Mouse (Mus musculus) neural tube, embryonic 10.5 days (tissue): ENCODE data around the gene Vps35.

Experiments used
- DNase-seq: peaks from one replicate; pipeline ENCODE4 v3.0.0-alpha.2; 2017; ENCODE audit warnings: low spot score; ENCODE audit errors: extremely low spot score

Vps35 gene

DNA sequence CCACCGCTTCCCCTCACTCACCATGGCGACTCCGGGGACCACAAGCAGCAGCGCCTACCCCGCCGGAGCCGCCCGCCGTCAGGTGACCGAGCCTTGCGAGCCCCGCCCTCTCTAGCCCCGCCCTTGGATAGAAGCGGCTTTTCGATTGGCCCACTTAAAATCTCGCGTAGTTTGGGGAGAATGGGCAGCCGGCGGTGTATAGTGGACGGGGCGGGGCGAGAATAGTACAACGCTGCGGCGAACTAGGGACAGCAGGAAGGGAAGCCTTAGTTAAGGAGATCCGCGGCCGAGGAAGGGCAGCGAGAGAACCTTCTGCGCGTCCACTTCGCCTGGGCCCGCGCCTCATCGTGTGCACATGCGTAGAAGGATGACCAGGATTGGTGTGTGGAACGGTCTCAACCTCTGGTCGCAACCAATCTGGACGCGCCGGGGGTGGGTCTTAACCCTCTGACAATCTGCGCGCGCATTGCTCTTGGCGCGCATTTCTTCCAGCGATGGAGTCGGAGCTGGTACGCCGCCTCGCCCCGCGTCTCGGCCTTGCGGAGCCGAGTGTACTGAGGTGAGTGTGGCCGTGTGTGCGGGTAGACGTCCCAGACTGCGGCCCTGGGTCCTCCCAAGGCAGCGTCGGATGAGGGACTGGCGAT is at the start of gene Vps35, which contains the start of gene Orc6:
Vps35 (minus strand) TSS at position 369 of the 644 bp plus-strand sequence.
Orc6 (plus strand) TSS at position 199 of the 644 bp plus-strand sequence.
- DNase-seq = peak; percentile 94

DNA sequence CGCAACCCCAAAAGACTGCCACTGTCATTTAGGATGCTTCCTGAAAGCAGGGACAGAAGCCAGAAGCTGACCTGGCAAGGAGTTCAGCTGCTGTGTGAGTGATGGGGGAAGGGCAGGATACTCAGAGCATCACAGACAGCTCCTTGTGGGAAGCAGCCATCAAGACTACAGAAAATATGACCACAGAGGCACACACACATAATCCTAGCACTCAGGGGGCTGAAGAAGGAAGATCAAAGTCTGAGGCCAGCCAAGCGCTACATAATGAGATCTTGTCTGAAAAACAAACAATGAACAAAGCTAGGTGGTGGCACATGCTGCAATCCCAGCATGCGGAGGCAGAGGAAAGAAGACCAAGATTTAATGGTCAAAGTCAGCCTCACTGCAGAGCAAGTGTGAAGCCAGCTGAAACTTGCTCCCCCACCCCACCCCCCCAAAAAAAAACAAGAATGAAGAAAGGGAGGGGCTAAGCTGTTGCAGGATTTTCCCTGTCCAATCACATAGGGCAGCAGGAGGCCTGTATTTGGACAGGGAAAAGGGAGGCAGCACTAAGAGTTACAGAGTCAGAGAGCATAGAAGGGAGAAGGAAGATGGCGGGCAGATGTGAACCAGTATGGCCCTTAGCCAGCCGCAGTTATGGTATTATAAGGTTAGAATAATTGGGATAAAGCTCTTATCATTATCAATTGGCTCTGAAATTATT is 40.4 kb upstream of the Vps35 start:
- DNase-seq = peak; percentile 16

DNA sequence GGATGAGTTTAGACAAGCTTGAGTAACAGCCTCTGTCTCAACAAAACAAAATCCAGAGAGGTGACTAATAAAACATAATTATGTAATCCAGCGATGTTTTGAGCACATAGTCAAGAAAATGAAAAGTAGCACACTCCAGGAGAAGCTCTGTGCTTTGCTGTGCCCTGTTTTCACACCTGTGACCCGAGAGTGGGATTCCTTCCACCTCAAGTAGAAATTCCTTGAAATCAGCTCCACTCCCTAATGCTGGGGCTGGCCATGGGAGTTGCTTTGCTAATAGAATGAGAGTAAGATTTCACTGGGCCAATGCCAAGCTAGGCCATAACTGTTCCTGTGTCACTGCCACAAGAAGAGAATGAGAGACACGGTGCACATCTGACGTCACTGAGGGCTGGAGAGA is 38.1 kb upstream of the Vps35 start:
- no peak for DNase-seq

DNA sequence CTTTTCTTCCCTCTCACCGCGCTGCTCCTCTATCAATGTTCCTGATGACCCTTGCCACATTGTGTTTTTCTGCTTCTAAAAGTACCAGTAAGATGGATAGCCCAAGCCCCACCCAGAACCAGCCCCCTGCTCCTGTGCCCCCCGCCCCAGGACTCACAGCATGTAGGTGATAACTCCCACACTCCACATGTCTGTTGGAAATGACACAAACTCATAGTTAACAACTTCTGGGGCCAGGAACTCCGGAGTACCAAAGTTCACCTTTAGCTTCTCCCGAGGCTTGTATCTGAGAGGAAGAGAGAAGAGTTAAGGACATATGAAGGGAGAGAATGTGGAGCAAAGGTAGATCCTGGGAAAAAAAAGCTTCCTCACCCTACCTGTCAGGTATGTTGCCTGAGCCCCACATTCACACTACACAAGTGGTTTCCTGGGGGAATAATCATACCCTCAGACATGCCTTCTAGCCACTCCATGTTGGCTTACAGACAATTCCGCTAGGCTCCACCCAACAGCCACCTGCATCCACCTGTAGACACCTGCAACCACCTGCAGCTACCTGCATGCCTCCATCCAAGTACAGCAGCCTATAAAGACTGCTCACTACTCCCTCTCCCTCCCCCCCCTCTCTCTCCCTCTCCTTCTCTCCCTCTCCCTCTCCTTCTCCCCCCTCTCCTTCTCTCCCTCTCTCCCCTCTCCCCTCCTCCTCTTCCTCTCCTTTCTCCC is 36.8 kb upstream of the Vps35 start:
- DNase-seq = no peak

DNA sequence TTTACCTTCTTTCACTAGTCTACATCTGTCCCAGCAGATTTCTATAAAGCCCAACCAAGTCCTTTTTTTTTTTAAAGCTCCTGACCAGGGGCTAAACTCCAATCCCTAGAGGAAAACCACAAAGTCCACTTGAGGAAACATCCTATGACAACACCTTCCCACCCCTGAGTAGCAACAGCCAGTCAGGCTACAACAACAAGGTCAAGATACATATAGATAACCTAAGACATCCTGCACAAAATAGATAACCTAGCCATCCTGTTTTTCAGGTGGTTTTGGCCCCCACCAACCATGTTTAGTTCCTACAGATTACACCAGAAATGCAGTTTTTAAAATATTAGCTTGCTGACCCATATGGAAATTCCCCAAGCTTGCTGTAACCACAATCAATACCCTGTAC is 35.5 kb upstream of the Vps35 start:
- DNase-seq = no peak

DNA sequence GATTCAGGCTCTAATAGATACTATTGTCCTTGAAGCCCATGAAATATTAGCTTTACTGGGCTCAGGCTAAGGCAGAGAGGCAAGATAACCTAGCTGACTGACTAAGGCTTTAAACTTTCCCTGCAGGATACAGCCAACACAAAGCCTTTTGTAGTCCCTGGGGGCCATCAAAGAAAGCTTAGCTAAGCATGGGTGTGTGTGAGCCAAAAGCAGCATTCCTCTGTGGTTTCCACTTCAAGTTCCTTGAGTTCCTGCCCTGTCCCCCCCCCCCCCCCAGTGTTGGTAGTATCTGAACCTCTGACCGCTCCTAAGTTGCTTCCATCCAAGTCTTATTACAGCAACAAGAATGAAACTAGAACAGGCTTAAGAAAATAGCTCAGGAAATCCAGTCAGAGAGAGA is 29.9 kb upstream of the Vps35 start:
- no peak for DNase-seq

DNA sequence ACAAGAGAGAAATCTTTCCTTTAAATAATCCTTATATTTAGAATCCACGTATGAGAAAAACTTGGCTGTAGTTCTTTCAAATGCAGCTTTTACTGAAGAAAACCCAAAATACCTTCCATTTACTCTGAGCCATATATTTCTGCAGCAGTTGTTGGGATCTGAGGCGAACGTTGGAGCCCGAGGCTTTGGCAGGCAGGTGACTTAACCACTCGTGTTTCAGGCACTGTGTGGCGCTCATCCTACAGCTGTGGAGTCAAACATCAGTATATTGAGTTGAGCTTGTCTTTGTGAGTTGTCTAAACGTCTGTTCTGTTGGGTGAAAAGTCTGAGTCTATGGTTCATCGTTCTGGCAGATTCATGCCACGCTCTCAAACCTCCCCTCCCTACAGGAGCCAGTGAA is 27.4 kb upstream of the Vps35 start:
- DNase-seq = no peak

DNA sequence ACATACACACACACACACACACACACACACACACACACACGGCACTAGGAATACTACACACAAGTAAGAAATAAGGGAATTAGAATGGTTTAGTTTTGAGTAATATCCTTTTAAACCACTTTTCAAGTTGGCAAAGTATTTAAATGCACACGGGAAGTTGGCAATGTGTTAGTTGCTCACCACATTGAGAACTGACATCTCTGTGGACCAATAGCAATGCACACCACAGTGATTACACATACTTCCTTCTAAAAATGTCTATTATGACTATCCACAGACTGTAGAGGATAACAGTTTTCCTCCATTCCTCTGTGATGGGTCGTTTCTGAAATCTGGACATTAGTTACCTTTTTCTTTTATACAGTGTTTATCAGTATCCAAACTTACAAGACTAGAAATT is 23.5 kb upstream of the Vps35 start:
- no peak for DNase-seq

DNA sequence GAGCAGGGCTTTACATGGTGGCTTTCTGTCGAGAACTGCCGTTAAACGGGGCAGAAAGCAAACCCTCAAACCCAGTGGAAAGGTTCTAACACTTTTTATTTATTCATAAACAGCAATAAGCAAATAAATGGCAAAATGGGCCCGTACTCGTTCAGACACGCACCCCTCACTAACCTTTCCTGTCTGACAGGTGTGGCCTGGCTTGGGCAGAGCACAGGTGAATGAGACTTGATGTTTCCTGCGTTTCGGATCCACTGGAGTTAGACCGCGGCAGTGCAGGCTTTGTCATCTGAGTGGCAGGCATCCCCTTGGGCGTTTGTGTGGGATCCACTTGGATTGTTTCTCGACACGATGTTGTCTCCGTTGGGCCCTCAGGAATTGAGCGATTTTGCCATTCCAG is 22.4 kb upstream of the Vps35 start:
- DNase-seq = no peak

DNA sequence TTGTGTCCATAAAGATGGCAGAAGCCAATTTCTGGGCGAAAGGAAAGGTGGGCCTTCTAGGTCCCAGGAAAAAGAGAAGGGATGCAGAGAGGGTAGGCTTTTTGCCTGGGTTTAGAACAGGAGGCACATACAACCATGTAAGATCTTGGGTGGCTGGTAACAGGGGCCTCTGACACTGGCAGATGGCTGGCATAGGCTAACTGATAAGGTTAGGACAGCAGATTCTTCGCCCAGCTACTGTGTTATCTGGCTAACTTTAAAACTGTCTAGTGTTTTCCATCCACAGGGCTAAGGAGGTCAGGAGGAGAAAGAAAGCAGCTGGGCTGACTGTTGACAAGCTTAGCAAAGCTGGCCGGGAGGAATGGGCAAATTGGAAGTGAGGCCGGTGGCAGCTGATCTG is 18.9 kb upstream of the Vps35 start:
- no peak for DNase-seq

DNA sequence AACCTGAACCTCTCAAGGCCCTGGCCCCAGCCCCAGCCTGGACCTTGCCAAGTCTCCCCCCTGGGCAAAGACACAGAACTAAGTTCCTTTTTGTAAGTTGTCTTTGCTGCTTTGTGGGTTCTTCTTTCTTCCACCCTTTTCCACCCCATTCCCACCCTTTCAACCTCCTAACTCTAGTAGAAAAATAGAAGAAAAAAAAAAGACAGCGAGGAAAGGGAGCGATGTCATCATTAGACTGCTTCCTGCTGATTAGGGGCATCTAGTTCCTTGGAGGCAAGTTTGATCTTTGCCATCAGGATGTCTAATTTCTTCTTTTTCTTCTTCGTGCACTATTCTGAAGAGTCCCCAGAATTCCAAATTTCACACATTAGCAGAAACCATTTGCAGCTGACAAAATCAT is 13.4 kb upstream of the Vps35 start:
- no peak for DNase-seq

DNA sequence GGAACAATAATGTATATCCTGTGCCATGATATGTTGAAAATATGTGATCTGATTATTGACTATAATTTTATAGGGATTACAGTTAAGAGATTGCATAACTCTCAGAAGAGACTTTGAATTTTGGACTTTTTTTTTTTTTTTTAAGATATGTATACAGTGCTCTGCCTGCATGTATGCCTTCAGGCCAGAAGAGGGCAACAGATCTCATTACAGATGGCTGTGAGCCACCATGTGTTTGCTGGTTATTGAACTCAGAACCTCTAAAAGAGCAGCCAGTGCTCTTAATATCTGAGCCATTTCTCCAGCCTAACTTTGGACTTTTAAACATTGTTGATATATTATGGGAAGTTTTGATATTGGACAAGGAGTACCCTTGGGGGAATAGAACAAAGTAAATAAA is 12.1 kb upstream of the Vps35 start:
- DNase-seq = no peak

DNA sequence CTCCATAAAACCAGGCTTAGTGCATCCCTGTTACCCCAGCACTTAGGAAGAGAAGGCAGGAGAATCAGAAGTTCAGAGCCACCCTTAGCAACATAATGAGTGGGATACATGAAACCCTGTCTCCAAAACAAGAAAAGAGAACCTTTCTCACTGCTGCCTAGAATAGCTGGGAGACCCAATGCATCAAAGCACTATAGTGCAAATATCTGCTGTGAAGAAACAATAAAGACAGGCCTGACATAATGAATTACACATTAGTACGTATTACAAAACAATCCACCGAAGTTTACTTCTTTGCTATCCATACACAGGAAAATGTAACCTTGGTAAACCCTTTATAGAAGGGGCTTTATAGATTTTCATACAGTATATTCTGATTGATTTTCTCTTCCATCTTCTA is 9.0 kb upstream of the Vps35 start:
- DNase-seq = no peak

DNA sequence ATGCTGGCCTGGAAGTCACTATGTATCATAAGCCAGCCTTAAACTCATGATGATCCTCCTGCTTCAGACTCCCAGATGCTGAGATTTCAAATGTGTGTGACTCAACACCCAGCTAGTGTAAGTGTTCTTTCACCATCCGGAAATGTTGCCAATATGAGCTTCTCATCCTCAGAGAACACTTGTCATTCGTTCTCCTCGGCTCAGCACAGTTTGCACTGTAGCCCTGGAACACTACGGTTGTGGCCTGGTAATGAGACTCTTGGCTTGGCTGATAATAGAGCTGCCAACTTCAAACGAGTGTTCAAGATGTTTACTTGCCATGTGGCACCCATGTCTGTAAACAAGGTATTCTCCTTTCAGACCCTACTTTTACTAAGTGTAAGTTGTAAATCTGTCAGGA is 3.9 kb upstream of the Vps35 start:
- no peak for DNase-seq

DNA sequence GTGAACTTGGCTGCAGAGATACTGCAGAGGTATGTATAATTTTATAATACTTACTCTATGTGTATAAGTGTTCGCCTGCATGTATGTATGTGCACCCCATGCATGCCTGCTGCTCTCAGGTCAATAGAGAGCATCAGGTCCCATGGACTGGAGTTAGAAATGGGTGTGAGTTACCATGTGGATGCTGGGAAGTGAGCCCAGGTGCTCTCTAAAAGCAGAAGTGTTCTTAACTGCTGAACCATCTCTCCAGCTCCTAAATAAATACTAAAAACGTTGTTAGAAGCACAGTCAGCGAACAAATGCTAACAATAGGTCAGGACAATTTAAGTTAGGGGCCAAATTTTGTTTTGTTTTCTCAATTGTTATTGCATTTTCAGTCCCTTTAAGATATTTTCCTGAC is 3.3 kb upstream of the Vps35 start:
- no peak for DNase-seq

DNA sequence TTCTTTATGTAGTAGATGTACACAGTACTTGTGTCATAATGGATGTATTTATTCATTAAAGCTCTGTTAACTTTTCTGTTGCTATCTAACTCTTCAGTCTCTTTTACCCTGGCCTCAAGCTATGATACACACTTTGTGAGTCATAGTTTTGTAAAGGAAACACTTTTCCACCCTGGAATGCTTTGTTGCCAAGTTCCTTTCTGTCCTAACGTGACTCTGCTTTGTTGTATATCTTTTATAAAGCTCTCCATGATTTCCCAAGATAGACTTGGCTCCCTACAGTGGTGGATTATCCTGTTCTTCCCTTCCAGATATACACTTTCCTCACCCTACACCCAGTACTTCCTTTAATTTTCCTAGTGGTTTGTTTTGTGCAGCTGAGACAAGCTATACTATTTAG is 2.3 kb upstream of the Vps35 start:
- DNase-seq = no peak

DNA sequence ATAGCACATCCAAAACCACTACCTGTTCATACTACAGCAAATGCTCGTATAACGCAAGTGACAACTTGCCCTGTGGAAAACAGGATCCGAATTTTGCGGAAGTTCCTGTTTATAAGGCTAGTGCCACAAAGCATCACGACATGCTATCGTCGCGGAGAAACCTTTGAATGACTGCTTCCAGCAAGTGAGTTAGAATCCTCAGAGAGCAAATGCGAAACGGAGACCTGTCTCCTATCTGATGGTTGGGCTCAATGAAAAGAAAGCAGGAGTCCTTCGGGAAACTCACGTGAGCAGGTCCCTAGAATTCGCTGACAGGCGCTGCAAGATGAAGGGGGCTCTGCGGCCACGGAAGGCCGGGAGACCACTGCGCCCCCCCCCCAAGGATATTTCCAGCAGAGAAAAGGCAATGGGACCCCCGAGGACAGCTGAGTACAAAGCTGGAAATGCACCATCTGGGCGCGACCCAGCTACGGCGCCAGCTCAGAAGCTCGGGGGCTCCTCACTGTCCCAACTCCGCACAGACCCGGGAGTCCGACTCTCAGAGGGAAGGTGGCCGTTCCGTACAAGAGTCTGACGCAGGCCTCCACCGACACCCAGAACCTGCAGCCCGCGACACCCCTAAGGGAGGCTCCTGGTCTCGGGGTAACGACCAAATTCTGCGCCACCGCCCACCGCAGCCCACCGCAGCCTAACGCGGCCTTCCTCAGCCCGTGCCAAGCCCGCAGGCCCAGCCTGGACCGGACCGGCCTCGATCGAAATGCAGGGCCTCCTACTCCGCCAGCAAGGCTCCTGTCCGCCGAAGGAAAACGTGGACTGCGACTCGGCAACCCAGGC is 785 bp downstream of the Vps35 start:
- no peak for DNase-seq

DNA sequence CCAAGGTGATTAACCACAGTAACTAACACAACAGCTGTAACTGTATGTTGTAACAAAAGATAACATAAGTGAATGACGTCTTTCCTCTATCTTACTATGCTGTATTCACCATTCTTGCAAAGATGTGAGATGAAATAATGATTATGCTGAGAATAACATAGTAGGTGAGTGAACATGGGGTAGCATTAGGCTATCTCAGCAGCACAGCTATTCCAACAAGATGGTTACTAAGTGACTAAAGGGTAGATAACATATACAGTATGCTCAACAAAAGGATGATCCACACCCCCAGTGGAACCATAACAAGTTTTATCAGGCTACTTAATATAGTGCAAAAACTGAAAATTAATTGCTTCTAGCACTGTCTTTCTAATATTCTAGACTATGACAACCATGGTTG is 12.8 kb downstream of the Vps35 start:
- no peak for DNase-seq

DNA sequence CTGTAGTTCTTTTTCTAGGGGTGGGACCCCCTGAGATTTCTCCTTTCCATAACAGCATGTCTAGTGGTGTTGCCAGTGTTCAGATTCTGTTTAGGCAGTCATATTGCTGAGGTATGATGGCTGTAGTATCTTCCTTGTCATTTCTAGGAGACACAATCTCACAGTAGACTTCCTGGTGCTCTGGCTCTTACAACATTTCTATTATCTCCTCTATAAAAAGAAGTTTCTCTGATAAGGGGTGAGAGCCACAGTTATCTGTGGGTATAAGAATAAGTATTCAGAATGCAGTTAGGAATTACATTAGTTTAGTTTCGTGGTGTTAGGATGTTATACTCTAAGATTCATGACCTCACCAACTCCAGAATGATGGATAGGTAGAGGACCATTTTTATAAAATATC is 72.3 kb downstream of the Vps35 start:
- DNase-seq = no peak

DNA sequence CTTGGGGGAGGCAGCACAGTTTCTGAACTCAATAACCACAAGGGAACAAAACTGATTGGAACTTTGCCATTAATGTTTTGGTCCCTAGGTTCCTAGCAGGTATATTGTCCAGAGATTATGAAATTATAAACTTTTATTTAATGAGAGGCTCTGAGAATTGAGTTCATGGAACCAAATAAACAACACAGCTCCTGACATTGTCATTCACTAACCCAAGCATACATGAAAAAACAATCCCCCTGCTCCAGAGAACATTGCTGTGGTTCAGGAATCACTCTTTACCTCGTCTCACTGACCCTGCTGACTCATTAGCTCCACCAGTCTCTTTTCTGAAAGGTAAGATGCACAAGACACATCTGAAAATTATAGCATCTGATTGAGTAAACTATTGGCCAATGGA is 73.9 kb downstream of the Vps35 start, which contains the start of gene Olfr371:
Olfr371 (plus strand) TSS at position 301 of the 400 bp plus-strand sequence.
- no peak for DNase-seq

DNA sequence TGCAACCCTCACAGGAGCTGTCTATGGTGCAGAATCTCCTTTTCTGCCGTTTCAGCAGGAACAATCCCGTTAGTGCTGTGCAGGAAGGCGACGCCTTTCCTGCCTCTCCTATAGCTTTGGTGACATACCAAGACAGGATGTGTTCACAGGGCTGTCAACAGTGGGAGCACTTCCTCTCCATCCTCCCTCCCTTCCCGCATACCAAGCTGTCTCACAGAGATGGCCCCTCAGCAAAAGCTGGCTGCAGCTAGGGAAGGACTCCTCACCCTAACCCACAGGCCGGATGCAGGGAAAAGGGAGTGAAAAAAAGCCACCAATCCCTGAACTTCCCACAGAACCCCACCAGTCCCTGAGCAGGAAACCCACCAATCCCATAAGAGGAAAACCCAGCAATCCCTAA is 78.6 kb downstream of the Vps35 start:
- DNase-seq = no peak

DNA sequence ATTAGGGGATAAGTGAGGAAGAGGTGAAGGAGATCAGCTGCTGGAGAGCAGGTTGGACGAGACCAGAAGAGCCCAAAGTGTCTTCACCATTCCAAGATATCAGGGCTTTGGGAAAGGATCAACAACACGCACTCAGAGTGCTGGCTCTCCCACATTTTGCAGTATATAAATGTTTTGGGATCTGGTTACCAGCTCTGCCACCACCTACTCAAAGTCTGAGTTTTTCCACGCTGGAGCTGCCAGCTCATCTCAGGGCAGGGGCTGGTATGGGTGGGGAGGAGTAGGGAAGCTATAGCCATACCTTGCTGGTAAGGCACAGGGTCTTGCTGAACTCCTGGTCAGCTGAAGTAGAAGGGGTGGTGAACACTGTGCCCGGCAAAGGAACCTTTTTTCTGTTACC is 79.4 kb downstream of the Vps35 start:
- no peak for DNase-seq
